Mouse (Mus musculus): ENCODE results near the gene Ceacam15.

The Ceacam15 gene

DNA sequence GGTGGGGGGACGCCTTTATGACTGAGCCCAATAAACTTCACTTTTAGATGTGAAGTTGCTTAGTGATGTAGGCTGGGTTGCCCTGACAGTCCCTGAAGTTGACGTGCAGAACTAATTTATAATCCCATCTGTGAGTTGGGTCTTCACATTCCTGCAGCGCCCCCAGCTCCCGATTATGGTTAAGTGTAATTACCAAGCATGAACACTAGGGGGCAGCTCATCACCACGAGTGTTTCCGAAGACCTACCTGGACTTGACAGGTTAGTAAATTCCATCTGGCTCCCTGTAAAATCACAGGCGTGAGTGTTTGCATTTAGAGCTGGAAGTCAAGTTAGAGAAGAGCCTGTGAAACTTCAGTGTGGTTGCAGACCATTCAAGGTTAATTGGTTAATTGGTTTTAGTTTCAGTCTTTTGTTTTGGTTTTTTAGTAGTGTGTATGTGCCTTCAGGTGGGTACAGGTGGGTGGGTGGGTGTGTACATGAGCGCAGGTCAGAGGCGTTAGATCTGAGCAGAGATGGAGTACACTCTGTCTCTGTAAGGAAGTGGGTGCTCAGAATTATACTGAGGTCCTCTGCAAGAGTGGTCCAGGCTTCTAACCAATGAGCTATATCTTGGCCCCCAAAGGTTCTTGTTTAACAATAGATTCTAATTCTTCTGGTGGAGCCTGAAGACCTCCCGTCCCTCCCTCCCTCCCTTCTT lies 45.8 kb downstream of the Ceacam15 start:
- DNase-seq (ENCODE audit: low read depth) = no peak

DNA sequence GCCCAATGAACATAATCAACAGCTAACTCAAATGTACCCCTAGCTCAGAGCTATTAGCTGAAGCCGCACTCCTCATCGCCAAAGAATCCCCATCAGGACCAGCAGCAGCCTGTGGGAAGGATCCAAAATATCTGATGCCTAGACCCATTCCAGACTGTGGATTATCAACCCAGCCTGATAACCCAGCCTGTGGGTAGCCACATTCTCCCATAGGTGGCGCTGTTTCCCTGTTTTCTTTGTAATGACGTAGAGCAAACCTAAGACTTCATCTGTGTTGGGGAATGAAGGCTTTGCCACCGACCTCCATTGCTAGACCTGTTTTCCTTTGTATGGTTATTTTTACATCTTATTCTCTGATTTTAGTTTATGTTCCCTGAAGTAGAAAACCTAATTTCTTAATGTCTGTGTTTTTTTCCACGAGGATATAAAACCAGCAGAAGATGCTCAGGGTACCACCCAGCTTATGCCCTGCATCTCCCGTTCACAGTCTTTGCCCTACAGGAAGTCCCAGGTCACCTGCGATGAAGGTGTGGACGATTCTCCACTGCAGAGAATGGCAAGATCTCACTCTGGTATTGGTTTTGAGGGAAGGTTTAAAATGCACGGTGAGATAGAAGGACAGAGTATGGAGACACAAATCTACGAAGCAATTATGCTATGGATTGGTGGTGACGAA lies 47.3 kb downstream of the Ceacam15 start:
- DNase-seq (ENCODE audit: low read depth) = no peak

DNA sequence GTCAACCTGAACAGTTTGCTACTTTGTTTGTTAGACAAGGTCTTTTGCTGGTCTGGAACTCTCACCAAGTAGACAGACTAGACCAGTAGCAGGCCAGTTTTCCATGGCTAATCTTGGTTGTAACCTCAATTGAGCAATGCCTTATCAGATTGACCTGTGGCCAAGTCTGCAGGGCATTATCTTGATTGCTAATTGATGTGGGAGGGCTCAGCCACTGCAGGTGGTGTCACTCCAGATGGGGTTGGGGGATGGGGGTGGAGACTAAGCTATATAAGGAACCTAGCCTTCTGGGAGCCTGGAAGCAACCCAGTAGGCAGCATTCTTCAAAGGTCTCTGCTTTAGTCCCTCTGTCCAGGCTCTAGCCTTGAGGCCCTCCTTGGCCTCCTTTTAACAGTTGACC lies 51.8 kb downstream of the Ceacam15 start:
- no peak for DNase-seq (ENCODE audit: low read depth)

DNA sequence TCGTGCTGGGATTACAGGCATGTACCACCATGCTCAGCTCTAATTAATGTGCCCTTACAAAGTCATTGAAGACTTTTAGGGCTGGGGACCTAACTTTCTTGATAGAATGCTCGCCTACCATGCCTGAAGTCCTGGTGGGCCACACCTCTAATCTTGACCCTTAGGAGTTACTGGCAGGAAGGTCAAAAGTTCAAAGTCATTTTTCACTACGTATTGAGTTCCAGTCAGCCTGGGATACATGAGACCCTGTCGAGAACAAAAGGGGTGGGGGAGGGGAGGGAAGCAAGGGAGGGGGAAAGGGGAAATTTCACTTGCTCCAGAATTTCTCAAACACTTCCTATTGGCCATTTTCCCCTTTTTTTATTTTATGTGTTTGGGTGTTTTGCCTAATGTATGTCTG lies 52.4 kb downstream of the Ceacam15 start:
- DNase-seq (ENCODE audit: low read depth) = no peak
